ENCODE assay signal across 14 mouse cellular contexts in genomic region chr2:138074020-138074613, GRCm38 (mm10).
DNase-seq lines count a peak whose midpoint lies in the region; ATAC-seq and TF ChIP-seq lines count a peak whose summit lies in the region.
"Had no signal": no experiment of that assay in that cellular context is flagged by ENCODE, and none has a peak within 500 bp of the region (broad histone marks: within the 10 kb centered on the region; RNA-seq: fewer than 3 reads in every experiment).

No protein-coding gene starts in this region.

- no peak for DNase-seq in hindbrain, embryonic 14.5 days (ENCODE audit: low spot score)
- DNase-seq in hindbrain, embryonic 10.5 days (ENCODE audit: low spot score): no peak
- DNase-seq in midbrain, embryonic 10.5 days (ENCODE audit: low spot score): no peak
- DNase-seq in cerebellum, adult 9-11 months: peak; percentile 38
- peak; percentile 78 for DNase-seq in hindbrain, postnatal 0 days (ENCODE audit: low spot score)
- DNase-seq in adrenal gland, adult (ENCODE audit: inconsistent age in 2 of 2, low spot score in 1 of 2): no peak
- DNase-seq: adrenal gland, postnatal 36 days; gastrocnemius, adult 2 months; heart, postnatal 14 days had no signal

- peak; percentile 75 for ATAC-seq in hindbrain, embryonic 14.5 days (ENCODE audit: low FRiP score)
- no peak for ATAC-seq in midbrain, embryonic 13.5 days
- peak; percentile 95 for ATAC-seq in hindbrain, postnatal 0 days
- ATAC-seq: intestine, postnatal 0 days had no signal

- H3K4me1 ChIP-seq in hindbrain, embryonic 14.5 days (replicated peaks; ENCODE audit: control insufficient read depth, insufficient read depth, low read length): no peaks in the 10 kb centered on the region
- 0 out of 2 replicates have a peak, but pooled peaks cover 4% of the 10 kb centered on the region for H3K4me1 ChIP-seq in hindbrain, embryonic 10.5 days (replicated peaks)
- H3K4me1 ChIP-seq in midbrain, embryonic 10.5 days: peaks cover 11% of the 10 kb centered on the region; the same call in 1 of the 2 replicates
- H3K4me1 ChIP-seq in midbrain, embryonic 13.5 days (replicated peaks): peaks cover 4% of the 10 kb centered on the region; the same call in 1 of the 2 replicates
- peaks cover 6% of the 10 kb centered on the region; the same call in 1 of the 2 replicates for H3K4me1 ChIP-seq in hindbrain, postnatal 0 days (ENCODE audit: insufficient read depth, low read length)
- H3K4me1 ChIP-seq: limb, embryonic 13.5 days had no signal

- WGBS in hindbrain, embryonic 14.5 days: 35% methylated on average over 6 of the region's 6 CpGs
- WGBS in hindbrain, embryonic 10.5 days: 48% methylated on average over 6 of the region's 6 CpGs
- 76% methylated on average over 6 of the region's 6 CpGs for WGBS in midbrain, embryonic 10.5 days
- WGBS in midbrain, embryonic 13.5 days: 72% methylated on average over 6 of the region's 6 CpGs
- 39% methylated on average over 6 of the region's 6 CpGs for WGBS in hindbrain, postnatal 0 days

- no peaks in the 10 kb centered on the region for H3K9me3 ChIP-seq in hindbrain, embryonic 14.5 days (ENCODE audit: control insufficient read depth, low read length)
- no peaks in the 10 kb centered on the region for H3K9me3 ChIP-seq in hindbrain, embryonic 10.5 days
- H3K9me3 ChIP-seq in midbrain, embryonic 10.5 days (replicated peaks): no peaks in the 10 kb centered on the region
- no peaks in the 10 kb centered on the region for H3K9me3 ChIP-seq in midbrain, embryonic 13.5 days
- H3K9me3 ChIP-seq in hindbrain, postnatal 0 days (ENCODE audit: low read length): no peaks in the 10 kb centered on the region
- H3K9me3 ChIP-seq: limb, embryonic 13.5 days had no signal

- no peak overlapping the region for H3K27ac ChIP-seq in hindbrain, embryonic 14.5 days
- H3K27ac ChIP-seq in hindbrain, embryonic 10.5 days: no peak overlapping the region; the same call in 1 of the 2 replicates
- 0 out of 2 replicates have a peak overlapping the region, but pooled peaks have one; percentile 38 for H3K27ac ChIP-seq in midbrain, embryonic 10.5 days (replicated peaks)
- no peak overlapping the region for H3K27ac ChIP-seq in midbrain, embryonic 13.5 days
- H3K27ac ChIP-seq in hindbrain, postnatal 0 days: peak overlapping the region; percentile 64; the same call in 1 of the 2 replicates
- H3K27ac ChIP-seq: gastrocnemius, adult 2 months; limb, embryonic 13.5 days had no signal

- H3K27me3 ChIP-seq in hindbrain, embryonic 14.5 days (ENCODE audit: control insufficient read depth, insufficient read depth, low read length): no peaks in the 10 kb centered on the region
- H3K27me3 ChIP-seq in hindbrain, embryonic 10.5 days (ENCODE audit: insufficient read depth, poor library complexity, severe bottlenecking): no peaks in the 10 kb centered on the region
- H3K27me3 ChIP-seq in midbrain, embryonic 10.5 days (ENCODE audit: low read depth, poor library complexity, severe bottlenecking): no peaks in the 10 kb centered on the region
- no peaks in the 10 kb centered on the region for H3K27me3 ChIP-seq in midbrain, embryonic 13.5 days
- no peaks in the 10 kb centered on the region for H3K27me3 ChIP-seq in hindbrain, postnatal 0 days (ENCODE audit: insufficient read depth, low read length)
- H3K27me3 ChIP-seq: limb, embryonic 13.5 days had no signal

- H3K4me2 ChIP-seq in hindbrain, embryonic 14.5 days (replicated peaks): no peak overlapping the region
- no peak overlapping the region for H3K4me2 ChIP-seq in midbrain, embryonic 13.5 days (replicated peaks)
- no peak overlapping the region for H3K4me2 ChIP-seq in hindbrain, postnatal 0 days (ENCODE audit: low read depth, low read length)
- H3K4me2 ChIP-seq: limb, embryonic 13.5 days; midbrain, embryonic 11.5 days had no signal

- no peaks in the 10 kb centered on the region for H3K36me3 ChIP-seq in hindbrain, embryonic 14.5 days (replicated peaks; ENCODE audit: control insufficient read depth, insufficient read depth)
- H3K36me3 ChIP-seq in hindbrain, embryonic 10.5 days: no peaks in the 10 kb centered on the region
- no peaks in the 10 kb centered on the region for H3K36me3 ChIP-seq in midbrain, embryonic 10.5 days
- no peaks in the 10 kb centered on the region for H3K36me3 ChIP-seq in midbrain, embryonic 13.5 days
- H3K36me3 ChIP-seq in hindbrain, postnatal 0 days (ENCODE audit: insufficient read depth, low read length): no peaks in the 10 kb centered on the region
- H3K36me3 ChIP-seq: G1E; limb, embryonic 13.5 days had no signal

- TF ChIP-seq CTCF in hindbrain, postnatal 0 days (IDR thresholded peaks at IDR 0.05; ENCODE audit: low read depth): no peak

- no peak overlapping the region for H3K9ac ChIP-seq in hindbrain, embryonic 14.5 days
- no peak overlapping the region for H3K9ac ChIP-seq in midbrain, embryonic 13.5 days (replicated peaks)
- no peak overlapping the region for H3K9ac ChIP-seq in hindbrain, postnatal 0 days (replicated peaks; ENCODE audit: low read length)
- H3K9ac ChIP-seq: limb, embryonic 13.5 days had no signal

- no peak overlapping the region for H3K4me3 ChIP-seq in hindbrain, embryonic 14.5 days (replicated peaks; ENCODE audit: low read length)
- H3K4me3 ChIP-seq in hindbrain, embryonic 10.5 days: no peak overlapping the region
- no peak overlapping the region for H3K4me3 ChIP-seq in midbrain, embryonic 10.5 days
- H3K4me3 ChIP-seq in midbrain, embryonic 13.5 days (replicated peaks): no peak overlapping the region
- H3K4me3 ChIP-seq in hindbrain, postnatal 0 days (ENCODE audit: low read length): no peak overlapping the region
- H3K4me3 ChIP-seq: gastrocnemius, adult 2 months; limb, embryonic 13.5 days had no signal

Comparison
In these comparisons a context has a peak if more than half of its experiments do, and no peak if none do; other contexts are left out.
1. DNase-seq: peak in cerebellum, adult 9-11 months (single experiment) and hindbrain, postnatal 0 days (single experiment); none in hindbrain, embryonic 14.5 days (single experiment), hindbrain, embryonic 10.5 days (single experiment), midbrain, embryonic 10.5 days (single experiment) and adrenal gland, adult (0 of 2).
2. H3K27ac ChIP-seq: peak in midbrain, embryonic 10.5 days (single experiment) and hindbrain, postnatal 0 days (single experiment); none in hindbrain, embryonic 14.5 days (single experiment), hindbrain, embryonic 10.5 days (single experiment) and midbrain, embryonic 13.5 days (single experiment).